ENCODE assay signal across 12 mouse cellular contexts in the genomic region with DNA sequence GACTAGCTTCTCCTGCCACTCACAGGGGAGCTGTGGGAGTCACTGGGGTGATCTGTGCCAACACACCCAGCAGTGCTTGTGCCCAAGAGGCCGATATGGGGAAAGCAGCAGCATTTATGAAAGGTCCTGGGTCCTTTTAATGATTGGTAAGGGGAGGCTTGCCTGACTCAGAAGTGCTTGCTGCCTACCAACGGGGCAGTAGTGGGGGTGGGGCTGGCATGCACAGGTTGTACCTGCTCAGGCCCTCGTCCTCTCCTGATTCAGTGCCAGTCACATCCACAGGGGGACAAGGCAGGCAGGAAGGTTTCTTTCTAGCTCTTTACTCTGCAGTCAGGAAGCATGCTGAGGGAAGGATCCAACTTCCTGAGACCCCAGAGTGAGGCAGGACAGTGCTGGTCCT.
DNase-seq lines count a peak whose midpoint lies in the region; ATAC-seq lines count a peak whose summit lies in the region.
"Had no signal": no experiment of that assay in that cellular context is flagged by ENCODE, and none has a peak within 500 bp of the region (broad histone marks: within the 10 kb centered on the region; RNA-seq: fewer than 3 reads in every experiment).

No protein-coding gene starts in this region.

- 65% methylated on average over 3 of the region's 3 CpGs for WGBS in hindbrain, embryonic 12.5 days
- 63% methylated on average over 3 of the region's 3 CpGs for WGBS in hindbrain, embryonic 11.5 days
- WGBS in lung, embryonic 15.5 days: 35% methylated on average over 3 of the region's 3 CpGs
- WGBS in midbrain, embryonic 13.5 days: 60% methylated on average over 3 of the region's 3 CpGs
- WGBS in midbrain, embryonic 11.5 days: 65% methylated on average over 3 of the region's 3 CpGs
- WGBS in hindbrain, embryonic 14.5 days: 56% methylated on average over 3 of the region's 3 CpGs
- WGBS in forebrain, embryonic 12.5 days: 66% methylated on average over 3 of the region's 3 CpGs

- H3K4me3 ChIP-seq in hindbrain, embryonic 12.5 days: no peak overlapping the region
- no peak overlapping the region for H3K4me3 ChIP-seq in hindbrain, embryonic 11.5 days (ENCODE audit: low read depth, low read length)
- no peak overlapping the region for H3K4me3 ChIP-seq in lung, embryonic 15.5 days
- H3K4me3 ChIP-seq in midbrain, embryonic 13.5 days (replicated peaks): no peak overlapping the region
- no peak overlapping the region for H3K4me3 ChIP-seq in midbrain, embryonic 11.5 days (ENCODE audit: low read depth, low read length)
- no peak overlapping the region for H3K4me3 ChIP-seq in hindbrain, embryonic 14.5 days (replicated peaks; ENCODE audit: low read length)
- H3K4me3 ChIP-seq in forebrain, embryonic 12.5 days (replicated peaks): no peak overlapping the region
- H3K4me3 ChIP-seq: heart, embryonic 10.5 days; kidney, embryonic 15.5 days; limb, embryonic 15.5 days had no signal

- no peak overlapping the region for H3K4me2 ChIP-seq in hindbrain, embryonic 12.5 days (replicated peaks)
- no peak overlapping the region for H3K4me2 ChIP-seq in hindbrain, embryonic 11.5 days (replicated peaks; ENCODE audit: low read depth, low read length)
- no peak overlapping the region for H3K4me2 ChIP-seq in lung, embryonic 15.5 days
- H3K4me2 ChIP-seq in midbrain, embryonic 13.5 days (replicated peaks): no peak overlapping the region
- no peak overlapping the region for H3K4me2 ChIP-seq in midbrain, embryonic 11.5 days
- H3K4me2 ChIP-seq in hindbrain, embryonic 14.5 days (replicated peaks): no peak overlapping the region
- no peak overlapping the region for H3K4me2 ChIP-seq in forebrain, embryonic 12.5 days
- H3K4me2 ChIP-seq: kidney, embryonic 15.5 days; limb, embryonic 15.5 days had no signal

- H3K27me3 ChIP-seq in hindbrain, embryonic 12.5 days: no peaks in the 10 kb centered on the region
- no peaks in the 10 kb centered on the region for H3K27me3 ChIP-seq in hindbrain, embryonic 11.5 days (ENCODE audit: control insufficient read depth, insufficient read depth, low read length)
- H3K27me3 ChIP-seq in lung, embryonic 15.5 days: no peaks in the 10 kb centered on the region
- H3K27me3 ChIP-seq in midbrain, embryonic 13.5 days: no peaks in the 10 kb centered on the region
- H3K27me3 ChIP-seq in midbrain, embryonic 11.5 days (ENCODE audit: control insufficient read depth, insufficient read depth, low read length): no peaks in the 10 kb centered on the region
- H3K27me3 ChIP-seq in hindbrain, embryonic 14.5 days (ENCODE audit: control insufficient read depth, insufficient read depth, low read length): no peaks in the 10 kb centered on the region
- H3K27me3 ChIP-seq in forebrain, embryonic 12.5 days: peaks cover 6% of the 10 kb centered on the region; the same call in 1 of the 2 replicates
- H3K27me3 ChIP-seq: kidney, embryonic 15.5 days; limb, embryonic 15.5 days had no signal

- H3K27ac ChIP-seq in hindbrain, embryonic 12.5 days: peak overlapping the region; percentile 40; the same call in 1 of the 2 replicates
- H3K27ac ChIP-seq in hindbrain, embryonic 11.5 days (ENCODE audit: low read depth, low read length): no peak overlapping the region
- H3K27ac ChIP-seq in lung, embryonic 15.5 days: peak overlapping the region; percentile 10; the same call in 1 of the 2 replicates
- peak overlapping the region; percentile 25; the same call in 1 of the 2 replicates for H3K27ac ChIP-seq in midbrain, embryonic 13.5 days
- H3K27ac ChIP-seq in midbrain, embryonic 11.5 days (ENCODE audit: low read depth, low read length): no peak overlapping the region
- no peak overlapping the region; the same call in 1 of the 2 replicates for H3K27ac ChIP-seq in hindbrain, embryonic 14.5 days
- H3K27ac ChIP-seq in forebrain, embryonic 12.5 days: no peak overlapping the region
- H3K27ac ChIP-seq: heart, embryonic 10.5 days; kidney, embryonic 15.5 days; limb, embryonic 15.5 days; liver, embryonic 14.5 days had no signal

- H3K4me1 ChIP-seq in hindbrain, embryonic 12.5 days: peaks cover 18% of the 10 kb centered on the region
- no peaks in the 10 kb centered on the region for H3K4me1 ChIP-seq in hindbrain, embryonic 11.5 days (replicated peaks; ENCODE audit: control insufficient read depth, insufficient read depth, low read length)
- H3K4me1 ChIP-seq in lung, embryonic 15.5 days: 0 out of 2 replicates have a peak, but pooled peaks cover 11% of the 10 kb centered on the region
- peaks cover 23% of the 10 kb centered on the region for H3K4me1 ChIP-seq in midbrain, embryonic 13.5 days (replicated peaks)
- H3K4me1 ChIP-seq in midbrain, embryonic 11.5 days (ENCODE audit: control insufficient read depth, insufficient read depth, low read length): peaks cover 5% of the 10 kb centered on the region
- H3K4me1 ChIP-seq in hindbrain, embryonic 14.5 days (replicated peaks; ENCODE audit: control insufficient read depth, insufficient read depth, low read length): no peaks in the 10 kb centered on the region
- peaks cover 8% of the 10 kb centered on the region; the same call in 1 of the 2 replicates for H3K4me1 ChIP-seq in forebrain, embryonic 12.5 days
- H3K4me1 ChIP-seq: kidney, embryonic 15.5 days had no signal

- ATAC-seq in hindbrain, embryonic 12.5 days (ENCODE audit: low FRiP score): 0 out of 2 replicates have a peak, but pooled peaks have one; percentile 11
- no peak for ATAC-seq in hindbrain, embryonic 11.5 days (ENCODE audit: low FRiP score)
- 0 out of 2 replicates have a peak, but pooled peaks have one; percentile 17 for ATAC-seq in lung, embryonic 15.5 days (ENCODE audit: borderline replicate concordance, extremely low read depth, low FRiP score, low TSS enrichment)
- peak; percentile 3; the same call in 1 of the 2 replicates for ATAC-seq in midbrain, embryonic 13.5 days
- no peak for ATAC-seq in midbrain, embryonic 11.5 days (ENCODE audit: low FRiP score)
- ATAC-seq in hindbrain, embryonic 14.5 days (ENCODE audit: low FRiP score): 0 out of 2 replicates have a peak, but pooled peaks have one; percentile 1
- ATAC-seq in forebrain, embryonic 12.5 days (ENCODE audit: low FRiP score): no peak

- peaks cover 25% of the 10 kb centered on the region for H3K36me3 ChIP-seq in hindbrain, embryonic 12.5 days
- H3K36me3 ChIP-seq in hindbrain, embryonic 11.5 days (ENCODE audit: control insufficient read depth, insufficient read depth, low read length): 0 out of 2 replicates have a peak, but pooled peaks cover 5% of the 10 kb centered on the region
- no peaks in the 10 kb centered on the region for H3K36me3 ChIP-seq in lung, embryonic 15.5 days
- peaks cover 28% of the 10 kb centered on the region for H3K36me3 ChIP-seq in midbrain, embryonic 13.5 days
- 0 out of 2 replicates have a peak, but pooled peaks cover 2% of the 10 kb centered on the region for H3K36me3 ChIP-seq in midbrain, embryonic 11.5 days (ENCODE audit: control insufficient read depth, insufficient read depth, low read length)
- H3K36me3 ChIP-seq in hindbrain, embryonic 14.5 days (replicated peaks; ENCODE audit: control insufficient read depth, insufficient read depth): peaks cover 41% of the 10 kb centered on the region
- peaks cover 28% of the 10 kb centered on the region for H3K36me3 ChIP-seq in forebrain, embryonic 12.5 days (replicated peaks)

- DNase-seq in hindbrain, embryonic 11.5 days (ENCODE audit: low spot score): no peak
- no peak for DNase-seq in lung, postnatal 25 days (ENCODE audit: low spot score)
- DNase-seq in midbrain, embryonic 11.5 days (ENCODE audit: low spot score, missing footprints): no peak
- DNase-seq in hindbrain, embryonic 14.5 days (ENCODE audit: low spot score): no peak

- H3K9me3 ChIP-seq in hindbrain, embryonic 12.5 days (replicated peaks): no peaks in the 10 kb centered on the region
- no peaks in the 10 kb centered on the region for H3K9me3 ChIP-seq in hindbrain, embryonic 11.5 days (ENCODE audit: control insufficient read depth, low read length)
- no peaks in the 10 kb centered on the region for H3K9me3 ChIP-seq in lung, embryonic 15.5 days
- no peaks in the 10 kb centered on the region for H3K9me3 ChIP-seq in midbrain, embryonic 13.5 days
- H3K9me3 ChIP-seq in midbrain, embryonic 11.5 days (ENCODE audit: control insufficient read depth, low read length): no peaks in the 10 kb centered on the region
- no peaks in the 10 kb centered on the region for H3K9me3 ChIP-seq in hindbrain, embryonic 14.5 days (ENCODE audit: control insufficient read depth, low read length)
- no peaks in the 10 kb centered on the region for H3K9me3 ChIP-seq in forebrain, embryonic 12.5 days
- H3K9me3 ChIP-seq: heart, embryonic 10.5 days; kidney, embryonic 15.5 days; limb, embryonic 15.5 days had no signal

- no peak overlapping the region for H3K9ac ChIP-seq in hindbrain, embryonic 12.5 days
- H3K9ac ChIP-seq in hindbrain, embryonic 11.5 days (ENCODE audit: low read depth, low read length): no peak overlapping the region
- H3K9ac ChIP-seq in lung, embryonic 15.5 days: no peak overlapping the region
- H3K9ac ChIP-seq in midbrain, embryonic 13.5 days (replicated peaks): no peak overlapping the region
- no peak overlapping the region for H3K9ac ChIP-seq in midbrain, embryonic 11.5 days (ENCODE audit: low read length)
- no peak overlapping the region for H3K9ac ChIP-seq in hindbrain, embryonic 14.5 days
- H3K9ac ChIP-seq in forebrain, embryonic 12.5 days: no peak overlapping the region
- H3K9ac ChIP-seq: kidney, embryonic 15.5 days; limb, embryonic 15.5 days; liver, embryonic 14.5 days had no signal

Comparison
In these comparisons a context has a peak if more than half of its experiments do, and no peak if none do; other contexts are left out.
1. ATAC-seq: peak in hindbrain, embryonic 12.5 days (single experiment), lung, embryonic 15.5 days (single experiment), midbrain, embryonic 13.5 days (single experiment) and hindbrain, embryonic 14.5 days (single experiment); none in hindbrain, embryonic 11.5 days (single experiment), midbrain, embryonic 11.5 days (single experiment) and forebrain, embryonic 12.5 days (single experiment).
2. H3K27ac ChIP-seq: peak in hindbrain, embryonic 12.5 days (single experiment), lung, embryonic 15.5 days (single experiment) and midbrain, embryonic 13.5 days (single experiment); none in hindbrain, embryonic 11.5 days (single experiment), midbrain, embryonic 11.5 days (single experiment), hindbrain, embryonic 14.5 days (single experiment) and forebrain, embryonic 12.5 days (single experiment).